Mouse (Mus musculus) heart, embryonic 15.5 days (tissue): ENCODE data around the gene Klhl3. TPM values are rescaled to one million over a fixed set of nuclear protein-coding genes. Genes with fewer than 3 reads are reported as not detected.
A peak's percentile ranks its signal among the peaks of the same experiment; 100 is the strongest.

Source experiments
- ATAC-seq: fragments of 200-750 bp; cut with Nextera tagmentation; replicated peaks from 2 replicates; pipeline ENCODE4 v1.8.0; 2017; ENCODE audit warnings: low read depth, moderate TSS enrichment; ENCODE audit not compliant: insufficient number of reproducible peaks, insufficient read depth, low FRiP score
- H3K27ac ChIP-seq: fragments of 300-500 bp; sonication (generic); 2 replicates; pipeline ENCODE4 v1.5.1; 2015; ENCODE audit warnings: mild to moderate bottlenecking, inconsistent platforms
- H3K27me3 ChIP-seq: fragments of 300-500 bp; sonication (generic); 2 replicates; pipeline ENCODE4 v1.6.1; 2015; ENCODE audit warnings: inconsistent platforms
- H3K36me3 ChIP-seq: fragments of 300-500 bp; sonication (generic); 2 replicates; pipeline ENCODE4 v1.6.1; 2015; ENCODE audit warnings: mild to moderate bottlenecking, inconsistent platforms
- H3K4me1 ChIP-seq: fragments of 300-500 bp; sonication (generic); replicated peaks from 2 replicates; pipeline ENCODE4 v1.6.1; 2015; ENCODE audit warnings: inconsistent platforms
- H3K4me2 ChIP-seq: fragments of 300-500 bp; sonication (generic); 2 replicates; pipeline ENCODE4 v1.6.1; 2015; ENCODE audit warnings: inconsistent platforms, mild to moderate bottlenecking, moderate library complexity
- H3K4me3 ChIP-seq: fragments of 300-500 bp; sonication (generic); 2 replicates; pipeline ENCODE4 v1.5.1; 2015; ENCODE audit warnings: mild to moderate bottlenecking, inconsistent platforms
- H3K9ac ChIP-seq: fragments of 300-500 bp; sonication (generic); 2 replicates; pipeline ENCODE4 v1.6.1; 2015; ENCODE audit warnings: mild to moderate bottlenecking, inconsistent platforms
- H3K9me3 ChIP-seq: fragments of 300-500 bp; sonication (generic); replicated peaks from 2 replicates; pipeline ENCODE4 v1.6.1; 2016; ENCODE audit warnings: inconsistent platforms
- WGBS: fragments of 180-500 bp; shearing (Covaris S2); methylation state at CpG from one replicate; pipeline ENCODE4 v1.1.7; 2015; ENCODE audit warnings: mixed read lengths; 5-methylcytosine and 5-hydroxymethylcytosine counted together
- polyA plus RNA-seq: library from polyadenylated mRNA; unstranded; fragments of >200 nt; fragmentation: Nextera tagmentation; extraction: Ambion mirVana; gene quantifications from 2 replicates; pipeline ENCODE4 v1.2.1, GENCODE M21; 2015

The Klhl3 gene
- polyA plus RNA-seq, 1 experiment from 2014 or later = 7.2 TPM

- Histone ChIP-seq H3K4me1 (peaks cover 19% of the 10 kb centered on the region), H3K9me3 (no peaks in the 10 kb centered on the region), H3K27ac (peak overlapping the region; percentile 70), H3K27me3 (no peaks in the 10 kb centered on the region), H3K36me3 (no peaks in the 10 kb centered on the region; the same call in 1 of the 2 replicates), H3K4me3 (no peak overlapping the region), H3K9ac (no peak overlapping the region), H3K4me2 (peak overlapping the region; percentile 31; the same call in 1 of the 2 replicates)
- ATAC-seq = peak; percentile 82
- 34% methylated on average over 10 of the region's 10 CpGs for WGBS
These were observed 73.3 kb downstream of the Klhl3 start for GRCm38 (mm10) chr13:58040112-58040511.

DNA sequence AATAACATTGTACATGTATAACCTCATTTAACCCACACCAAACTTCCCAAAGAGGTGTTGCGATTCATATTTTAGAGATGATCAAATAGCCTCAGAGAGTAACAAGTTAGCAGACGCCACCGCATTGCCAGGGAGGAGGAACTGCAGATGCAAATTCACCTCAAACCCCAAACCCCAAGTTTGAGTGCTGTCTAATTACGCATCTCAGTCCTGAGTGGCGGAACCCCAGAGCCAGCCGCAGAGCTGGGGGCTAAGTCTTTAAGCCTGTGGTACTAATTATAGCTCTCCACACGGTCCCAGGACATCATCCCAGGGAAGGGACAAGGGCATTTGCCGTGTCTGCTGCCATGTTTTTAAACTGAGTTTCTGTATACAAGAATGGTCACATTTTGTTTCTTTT, 75.9 kb downstream of the Klhl3 start:
- no peaks in the 10 kb centered on the region for H3K27me3 ChIP-seq
- H3K4me3 ChIP-seq = no peak overlapping the region
- H3K27ac ChIP-seq = no peak overlapping the region
- H3K4me2 ChIP-seq = no peak overlapping the region
- 62% methylated on average over 8 of the region's 8 CpGs for WGBS
- no peak for ATAC-seq
- peaks cover 4% of the 10 kb centered on the region; the same call in 1 of the 2 replicates for H3K36me3 ChIP-seq
- H3K4me1 ChIP-seq = peaks cover 24% of the 10 kb centered on the region
- H3K9me3 ChIP-seq = no peaks in the 10 kb centered on the region
- no peak overlapping the region for H3K9ac ChIP-seq

DNA sequence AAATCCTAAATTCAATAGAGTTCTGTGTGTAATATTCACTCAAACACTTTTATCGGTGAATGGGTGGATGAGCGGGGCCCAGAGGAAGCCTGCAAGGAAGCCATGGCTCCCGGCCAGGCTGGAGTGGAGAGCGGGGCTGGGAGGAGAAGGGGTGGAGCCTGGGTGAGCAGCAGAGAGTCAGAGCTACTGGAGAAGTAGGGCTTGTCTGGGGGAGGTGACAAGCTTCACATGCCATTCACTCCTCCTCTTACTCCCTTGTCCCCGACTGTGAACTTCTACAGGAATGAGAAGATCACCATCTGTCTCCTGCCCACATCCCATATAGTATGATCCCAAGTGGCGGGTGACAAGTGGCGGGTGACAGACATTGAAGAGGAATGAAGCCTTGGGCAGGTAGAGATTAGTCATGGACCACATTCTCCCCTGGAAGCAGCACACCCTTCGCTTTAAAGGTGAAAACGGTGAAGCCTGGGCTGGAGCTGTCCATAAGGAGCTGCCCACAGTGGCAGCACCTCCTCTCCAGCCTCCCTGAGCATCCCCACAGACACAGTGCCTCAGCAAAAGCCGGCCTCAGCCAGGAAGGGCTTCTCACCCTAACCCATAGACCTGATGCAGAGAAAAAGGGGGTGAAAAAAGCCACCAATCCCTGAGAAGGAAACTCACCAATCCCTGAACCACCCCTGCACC, 77.8 kb downstream of the Klhl3 start:
- 20% methylated on average over 10 of the region's 10 CpGs for WGBS
- H3K4me2 ChIP-seq = peak overlapping the region; percentile 17; the same call in 1 of the 2 replicates

DNA sequence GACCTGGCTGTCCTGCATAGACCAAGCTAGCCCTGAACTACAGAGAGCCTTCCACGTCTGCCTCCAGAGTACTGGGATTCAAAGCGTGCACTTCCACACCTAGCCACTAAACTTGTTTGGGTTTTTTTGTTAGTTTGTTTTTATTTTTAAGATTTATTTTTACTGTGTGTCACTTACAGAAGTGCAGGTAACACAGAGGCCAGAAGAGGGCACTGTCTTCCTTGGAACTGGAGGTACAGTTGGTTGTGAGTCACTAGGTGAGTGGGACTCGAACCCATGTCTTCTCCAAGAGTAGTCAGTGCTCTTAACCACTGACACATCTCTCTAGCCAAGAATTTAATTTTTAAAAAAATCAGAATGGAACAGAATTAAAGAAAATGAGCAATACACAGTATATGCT, 78.4 kb downstream of the Klhl3 start:
- no peak overlapping the region for H3K4me3 ChIP-seq
- peak overlapping the region; percentile 84 for H3K27ac ChIP-seq
- H3K4me1 ChIP-seq = peaks cover 22% of the 10 kb centered on the region
- 94% methylated on average over 3 of the region's 3 CpGs for WGBS
- H3K9ac ChIP-seq = no peak overlapping the region
- no peak for ATAC-seq
- H3K36me3 ChIP-seq = peaks cover 4% of the 10 kb centered on the region; the same call in 1 of the 2 replicates
- H3K27me3 ChIP-seq = no peaks in the 10 kb centered on the region
- H3K4me2 ChIP-seq = no peak overlapping the region
- H3K9me3 ChIP-seq = no peaks in the 10 kb centered on the region

More for the DNA sequence above, 77.8 kb downstream of the Klhl3 start:
- Histone ChIP-seq H3K4me3 (no peak overlapping the region), H3K27ac (peak overlapping the region; percentile 84), H3K9me3 (no peaks in the 10 kb centered on the region), H3K36me3 (peaks cover 4% of the 10 kb centered on the region; the same call in 1 of the 2 replicates), H3K4me1 (peaks cover 24% of the 10 kb centered on the region), H3K9ac (no peak overlapping the region), H3K27me3 (no peaks in the 10 kb centered on the region)
- peak; percentile 87 for ATAC-seq

GRCm38 (mm10) chr13:58034507-58034906, 78.9 kb downstream of the Klhl3 start:
- Histone ChIP-seq H3K4me2 (no peak overlapping the region), H3K27ac (peak overlapping the region; percentile 84), H3K36me3 (peaks cover 4% of the 10 kb centered on the region; the same call in 1 of the 2 replicates), H3K9me3 (no peaks in the 10 kb centered on the region), H3K9ac (no peak overlapping the region), H3K4me1 (peaks cover 18% of the 10 kb centered on the region), H3K27me3 (no peaks in the 10 kb centered on the region), H3K4me3 (no peak overlapping the region)
- 76% methylated on average over 6 of the region's 6 CpGs for whole genome bisulfite sequencing
- no peak for ATAC-seq

DNA sequence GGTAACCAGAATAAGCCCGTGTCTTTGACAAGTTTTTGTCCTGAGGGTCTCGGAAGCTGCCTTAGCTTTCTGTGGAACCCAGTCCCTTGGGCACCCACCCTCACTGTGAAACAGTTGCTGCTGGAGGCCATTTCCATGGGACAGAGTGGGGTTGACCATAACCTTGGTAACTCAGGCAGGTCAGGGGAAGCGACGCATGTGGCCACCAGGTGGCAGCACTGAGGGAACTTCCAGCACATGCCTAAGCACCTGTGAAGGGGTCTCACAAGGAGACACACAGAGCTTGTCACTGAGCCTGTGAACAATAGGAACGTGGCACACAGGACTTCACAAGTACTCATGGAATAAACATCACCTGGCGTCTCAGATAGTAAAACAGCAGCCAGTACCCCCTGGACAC, 81.6 kb downstream of the Klhl3 start:
- Histone ChIP-seq H3K4me3 (no peak overlapping the region), H3K36me3 (peaks cover 4% of the 10 kb centered on the region; the same call in 1 of the 2 replicates), H3K27ac (no peak overlapping the region), H3K4me1 (peaks cover 15% of the 10 kb centered on the region), H3K4me2 (no peak overlapping the region), H3K9ac (no peak overlapping the region), H3K27me3 (no peaks in the 10 kb centered on the region), H3K9me3 (no peaks in the 10 kb centered on the region)
- WGBS = 43% methylated on average over 6 of the region's 6 CpGs
- 0 out of 2 replicates have a peak, but pooled peaks have one; percentile 41 for ATAC-seq

DNA sequence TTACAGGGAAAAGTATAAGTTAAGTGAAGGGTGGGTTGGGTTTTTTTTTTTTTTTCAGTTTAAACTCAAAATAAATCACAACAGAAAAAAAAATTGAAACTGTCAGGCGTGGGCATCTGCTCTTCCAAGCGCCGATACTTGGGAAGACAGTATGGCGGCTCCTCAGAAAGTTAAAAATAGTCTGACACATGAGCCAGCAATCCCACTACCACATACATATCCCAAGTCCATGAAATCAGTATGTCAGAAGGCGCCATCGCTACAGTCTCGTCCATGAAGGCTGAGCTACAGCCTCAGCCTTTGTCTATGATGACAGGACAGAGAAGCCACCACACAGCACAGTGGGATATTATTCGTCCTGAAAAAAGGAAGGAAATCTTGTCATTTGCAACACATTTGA, 86.3 kb downstream of the Klhl3 start:
- Histone ChIP-seq H3K9me3 (no peaks in the 10 kb centered on the region), H3K4me2 (no peak overlapping the region), H3K9ac (no peak overlapping the region), H3K4me1 (peaks cover 14% of the 10 kb centered on the region), H3K36me3 (no peaks in the 10 kb centered on the region), H3K4me3 (no peak overlapping the region), H3K27ac (no peak overlapping the region), H3K27me3 (no peaks in the 10 kb centered on the region)
- ATAC-seq = no peak
- WGBS = 81% methylated on average over 8 of the region's 8 CpGs

DNA sequence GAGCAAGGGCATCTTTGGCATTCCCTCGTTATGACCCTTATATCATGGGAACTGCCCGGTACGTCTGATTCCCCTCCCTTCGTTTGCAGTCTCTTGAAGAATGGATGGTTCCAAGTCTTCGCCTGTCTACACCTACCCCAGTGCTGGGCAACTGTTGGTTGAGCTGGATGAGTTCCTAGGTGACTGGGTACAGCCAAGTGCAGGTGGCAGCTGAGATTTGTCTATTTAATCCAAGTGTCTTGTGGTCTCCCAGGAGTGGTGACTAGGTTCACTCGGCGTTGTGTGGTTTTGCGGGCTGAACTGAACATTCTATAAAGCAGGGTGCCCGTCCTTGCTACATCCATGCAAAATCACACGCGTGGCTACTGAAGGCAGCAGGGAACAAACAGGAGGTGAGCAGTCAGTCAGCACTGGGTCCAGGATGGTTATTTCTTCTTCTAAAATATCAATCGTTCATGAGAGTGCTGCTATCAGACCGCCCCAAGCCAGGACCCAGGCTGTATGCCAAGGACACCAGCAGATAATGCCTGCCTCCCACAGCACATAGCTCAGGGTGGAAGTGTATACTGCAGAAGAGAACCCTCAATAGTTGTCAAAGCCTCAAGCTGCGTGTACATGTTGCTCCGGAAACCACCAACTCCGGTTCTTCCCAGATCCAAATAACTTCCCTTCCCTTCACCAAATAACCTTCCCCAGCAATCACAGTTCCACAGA, 87.5 kb downstream of the Klhl3 start:
- Histone ChIP-seq H3K9ac (no peak overlapping the region), H3K4me2 (no peak overlapping the region), H3K27ac (peak overlapping the region; percentile 18; the same call in 1 of the 2 replicates), H3K4me3 (no peak overlapping the region), H3K9me3 (no peaks in the 10 kb centered on the region), H3K36me3 (no peaks in the 10 kb centered on the region), H3K4me1 (peaks cover 14% of the 10 kb centered on the region), H3K27me3 (no peaks in the 10 kb centered on the region)
- WGBS = 77% methylated on average over 16 of the region's 16 CpGs
- no peak for ATAC-seq

DNA sequence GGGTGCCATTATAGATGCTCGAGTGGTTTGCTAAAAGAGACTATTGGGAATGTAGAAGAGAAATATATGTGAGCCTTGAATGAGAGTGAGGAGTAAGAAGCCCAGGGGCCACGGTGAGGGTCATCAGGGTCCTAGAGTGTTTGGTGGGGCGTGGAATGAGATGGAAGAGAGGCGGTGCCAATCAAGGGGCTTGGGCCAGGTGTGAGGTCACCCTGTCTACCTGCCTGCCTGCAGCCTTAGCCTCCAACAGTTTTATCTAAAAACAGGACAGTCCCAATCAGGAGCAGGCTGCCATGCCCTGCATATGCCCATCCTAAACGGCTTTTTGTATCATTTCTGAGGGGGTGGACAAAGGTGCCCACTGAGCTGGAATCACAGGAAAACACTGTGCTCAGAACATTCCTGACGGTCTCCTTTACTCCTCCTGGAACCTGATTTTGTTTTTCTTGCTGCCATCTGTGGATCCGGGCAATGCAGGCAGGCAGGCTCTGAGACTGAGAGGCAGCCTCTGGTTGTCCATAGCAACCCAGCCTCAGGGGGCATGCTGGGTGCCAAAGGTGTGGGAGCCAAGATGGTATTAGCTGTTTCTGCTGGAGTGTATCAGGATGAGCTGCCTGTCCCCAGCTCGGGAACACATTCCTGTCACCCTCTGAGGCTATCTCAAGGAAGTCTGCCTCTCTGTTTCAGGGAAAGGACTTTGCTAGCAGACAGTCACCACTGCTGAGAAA, 89.5 kb downstream of the Klhl3 start:
- H3K4me3 ChIP-seq = no peak overlapping the region
- H3K36me3 ChIP-seq = no peaks in the 10 kb centered on the region
- no peak overlapping the region for H3K4me2 ChIP-seq
- no peak overlapping the region for H3K9ac ChIP-seq
- no peaks in the 10 kb centered on the region for H3K27me3 ChIP-seq
- no peak for ATAC-seq
- no peak overlapping the region for H3K27ac ChIP-seq
- H3K4me1 ChIP-seq = peaks cover 14% of the 10 kb centered on the region
- WGBS = 72% methylated on average over 8 of the region's 8 CpGs
- no peaks in the 10 kb centered on the region for H3K9me3 ChIP-seq

GRCm38 (mm10) chr13:58023001-58023560, 90.3 kb downstream of the Klhl3 start:
- WGBS = 80% methylated on average over 9 of the region's 9 CpGs
- Histone ChIP-seq H3K9ac (no peak overlapping the region), H3K36me3 (peaks cover 2% of the 10 kb centered on the region; the same call in 1 of the 2 replicates), H3K27me3 (no peaks in the 10 kb centered on the region), H3K4me3 (no peak overlapping the region), H3K4me2 (no peak overlapping the region), H3K4me1 (peaks cover 14% of the 10 kb centered on the region), H3K27ac (no peak overlapping the region), H3K9me3 (no peaks in the 10 kb centered on the region)
- no peak for ATAC-seq

DNA sequence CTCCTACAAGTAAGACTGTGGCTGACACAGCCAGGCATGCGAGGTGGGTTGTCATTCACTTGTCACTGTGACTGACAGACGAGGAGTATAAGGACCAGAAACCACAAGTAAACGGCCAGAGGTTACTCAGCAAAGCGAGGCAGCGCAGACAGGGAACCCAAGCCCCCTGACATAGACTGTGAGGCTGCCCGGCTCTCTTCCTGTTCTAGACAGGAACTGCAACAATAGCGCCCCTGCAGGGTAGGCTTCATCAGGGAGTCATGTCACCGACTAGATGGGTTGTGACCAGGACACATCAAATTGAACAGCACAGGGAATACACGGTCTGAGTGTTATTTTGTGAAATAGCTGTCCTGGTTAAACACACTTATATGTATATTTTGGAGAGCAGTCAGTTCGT, 93.0 kb downstream of the Klhl3 start:
- no peaks in the 10 kb centered on the region for H3K27me3 ChIP-seq
- no peak overlapping the region for H3K9ac ChIP-seq
- peaks cover 4% of the 10 kb centered on the region; the same call in 1 of the 2 replicates for H3K4me1 ChIP-seq
- no peak overlapping the region for H3K27ac ChIP-seq
- H3K36me3 ChIP-seq = peaks cover 3% of the 10 kb centered on the region; the same call in 1 of the 2 replicates
- WGBS = 73% methylated on average over 10 of the region's 10 CpGs
- no peak for ATAC-seq
- H3K9me3 ChIP-seq = no peaks in the 10 kb centered on the region
- no peak overlapping the region for H3K4me2 ChIP-seq
- no peak overlapping the region for H3K4me3 ChIP-seq
